Mouse (Mus musculus) neural tube, embryonic 14.5 days (tissue): ENCODE data around the gene Gls2. TPM values are rescaled to one million over a fixed set of nuclear protein-coding genes. Genes with fewer than 3 reads are reported as not detected.
"Not testable (repeated sequence)": the region's sequence is repeated elsewhere in the genome, so short reads cannot be mapped to it uniquely, and the experiment has no call there.

ENCODE experiments used
- ATAC-seq: fragments of 200-750 bp; cut with Nextera tagmentation; 2 replicates; pipeline ENCODE4 v1.8.0; 2017; ENCODE audit warnings: low read depth, mild to moderate bottlenecking, moderate TSS enrichment, moderate library complexity
- H3K27ac ChIP-seq: fragments of 300-500 bp; sonication (generic); 2 replicates; pipeline ENCODE4 v1.5.1; 2014; ENCODE audit warnings: low read depth, mild to moderate bottlenecking, control low read depth, low read length, moderate library complexity, mixed read lengths
- H3K27me3 ChIP-seq: fragments of 300-500 bp; sonication (generic); 2 replicates; pipeline ENCODE4 v1.6.1; 2014; ENCODE audit warnings: low read length; ENCODE audit not compliant: control insufficient read depth, insufficient read depth
- H3K36me3 ChIP-seq: fragments of 300-500 bp; sonication (generic); 2 replicates; pipeline ENCODE4 v1.6.1; 2014; ENCODE audit warnings: low read length, mixed read lengths; ENCODE audit not compliant: control insufficient read depth, insufficient read depth
- H3K4me1 ChIP-seq: fragments of 300-500 bp; sonication (generic); 2 replicates; pipeline ENCODE4 v1.6.1; 2014; ENCODE audit warnings: low read length; ENCODE audit not compliant: control insufficient read depth, insufficient read depth
- H3K4me2 ChIP-seq: fragments of 300-500 bp; sonication (generic); 2 replicates; pipeline ENCODE4 v1.6.1; 2014; ENCODE audit warnings: mild to moderate bottlenecking, low read depth, low read length, control low read depth
- H3K4me3 ChIP-seq: fragments of 300-500 bp; sonication (generic); 2 replicates; pipeline ENCODE4 v1.5.1; 2014; ENCODE audit warnings: low read depth, low read length, control low read depth, mixed read lengths
- H3K9ac ChIP-seq: fragments of 300-500 bp; sonication (generic); replicated peaks from 2 replicates; pipeline ENCODE4 v1.6.1; 2014; ENCODE audit warnings: low read depth, mild to moderate bottlenecking, control low read depth, low read length, mixed read lengths
- H3K9me3 ChIP-seq: fragments of 300-500 bp; sonication (generic); 2 replicates; pipeline ENCODE4 v1.6.1; 2016; ENCODE audit warnings: low read length; ENCODE audit not compliant: control insufficient read depth
- WGBS: fragments of 180-500 bp; shearing (Covaris S2); extraction: QIAGEN DNeasy Blood & Tissue Kit; methylation state at CpG from one replicate; pipeline ENCODE4 v1.1.7; 2014; 5-methylcytosine and 5-hydroxymethylcytosine counted together
- polyA plus RNA-seq: library from polyadenylated mRNA; unstranded; fragments of >200 nt; fragmentation: Nextera tagmentation; extraction: Ambion mirVana; gene quantifications from 2 replicates; pipeline ENCODE4 v1.2.1, GENCODE M21; 2014

Gene Gls2
- polyA plus RNA-seq, 1 experiment from 2014 or later = 2.8 TPM

DNA sequence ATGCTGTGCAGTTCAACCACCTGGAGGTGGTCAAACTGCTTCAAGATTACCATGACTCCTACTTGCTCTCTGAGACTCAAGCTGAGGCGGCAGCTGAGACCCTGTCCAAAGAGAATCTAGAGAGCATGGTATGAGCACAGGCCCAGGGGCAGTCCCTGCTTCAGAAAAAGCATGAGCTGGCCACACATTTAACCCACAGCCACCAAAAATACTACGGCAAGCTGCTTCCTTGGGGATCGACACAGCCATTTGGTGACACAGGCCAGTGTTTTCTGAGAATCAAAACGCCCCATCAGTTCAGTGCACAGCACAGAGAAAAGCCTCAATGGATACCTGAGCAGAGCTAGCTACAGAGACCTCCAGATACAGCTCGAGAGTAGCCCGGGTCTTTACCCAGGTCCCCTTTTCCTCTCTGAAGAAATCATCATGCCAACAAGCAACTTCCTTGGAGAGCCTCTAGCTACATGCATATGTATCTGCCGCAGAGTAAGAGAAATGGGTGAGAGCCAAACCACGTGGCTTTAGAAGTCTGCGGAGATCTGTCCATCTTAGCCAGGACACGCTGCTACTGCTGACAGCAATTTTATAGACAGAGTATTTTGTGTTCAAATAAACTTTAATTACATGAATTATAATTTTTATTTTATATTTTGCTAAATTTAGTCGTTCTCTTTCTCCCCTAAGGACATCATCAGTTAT, 15.2 kb downstream of the Gls2 start:
- Histone ChIP-seq H3K4me3 (no peak overlapping the region), H3K36me3 (no peaks in the 10 kb centered on the region), H3K4me2 (no peak overlapping the region), H3K27ac (no peak overlapping the region), H3K9me3 (no peaks in the 10 kb centered on the region), H3K4me1 (peaks cover 12% of the 10 kb centered on the region; the same call in 1 of the 2 replicates), H3K9ac (no peak overlapping the region), H3K27me3 (no peaks in the 10 kb centered on the region)
- WGBS = 95% methylated on average over 11 of the region's 11 CpGs
- ATAC-seq = no peak

DNA sequence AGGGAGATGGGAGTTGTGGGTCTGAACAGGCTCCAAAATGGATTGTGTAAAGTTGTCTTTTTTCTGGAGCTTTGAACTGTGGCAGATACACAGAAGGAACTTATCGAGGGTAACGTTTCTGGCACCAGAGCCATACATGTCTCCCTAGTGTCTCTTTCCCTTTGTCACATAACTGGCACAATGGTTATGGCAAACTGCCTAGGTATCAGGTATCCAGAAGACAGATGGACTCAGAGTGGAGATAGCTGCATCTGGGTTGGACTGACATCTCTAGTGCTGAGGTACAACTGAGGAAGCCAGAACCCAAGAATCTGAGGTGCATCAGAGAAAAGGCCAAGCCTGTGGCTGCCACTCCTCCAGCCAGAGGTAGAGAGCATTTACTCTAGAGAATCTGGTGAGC, 15.9 kb downstream of the Gls2 start:
- Histone ChIP-seq H3K4me2 (peak overlapping the region; percentile 88; the same call in 1 of the 2 replicates), H3K27ac (no peak overlapping the region), H3K36me3 (no peaks in the 10 kb centered on the region), H3K4me1 (peaks cover 12% of the 10 kb centered on the region; the same call in 1 of the 2 replicates), H3K4me3 (no peak overlapping the region), H3K9ac (no peak overlapping the region), H3K27me3 (no peaks in the 10 kb centered on the region), H3K9me3 (no peaks in the 10 kb centered on the region)
- no peak for ATAC-seq
- WGBS = 82% methylated on average over 2 of the region's 2 CpGs

- Histone ChIP-seq H3K9me3 (no peaks in the 10 kb centered on the region), H3K27me3 (no peaks in the 10 kb centered on the region), H3K4me2 (peak overlapping the region; percentile 88), H3K4me1 (peaks cover 12% of the 10 kb centered on the region; the same call in 1 of the 2 replicates), H3K27ac (no peak overlapping the region), H3K9ac (peak overlapping the region; percentile 62), H3K36me3 (no peaks in the 10 kb centered on the region), H3K4me3 (peak overlapping the region; percentile 54)
- ATAC-seq = 0 out of 2 replicates have a peak, but pooled peaks have one; percentile 22
- 26% methylated on average over 14 of the region's 14 CpGs for WGBS
Measured at GRCm38 (mm10) chr10:128210954-128211353, 16.7 kb downstream of the Gls2 start.

GRCm38 (mm10) chr10:128211390-128212108, 17.3 kb downstream of the Gls2 start, which contains the start of gene Spryd4:
Spryd4 (minus strand) TSS chr10:128211807.
- H3K4me3 ChIP-seq = peak within 1 kb of the TSS; percentile 54
- peak within 1 kb of the TSS; percentile 88 for H3K4me2 ChIP-seq
- H3K9me3 ChIP-seq = no peaks in the 10 kb centered on the region
- peak within 1 kb of the TSS; percentile 55 for H3K27ac ChIP-seq
- peak within 1 kb of the TSS; percentile 62 for H3K9ac ChIP-seq
- H3K4me1 ChIP-seq = peaks cover 12% of the 10 kb centered on the region; the same call in 1 of the 2 replicates
- H3K27me3 ChIP-seq = no peaks in the 10 kb centered on the region
- WGBS = under 1% methylated on average over 30 of the region's 30 CpGs
- no peaks in the 10 kb centered on the region for H3K36me3 ChIP-seq
- ATAC-seq = peak; percentile 94

GRCm38 (mm10) chr10:128212148-128212547, 17.9 kb downstream of the Gls2 start:
- Histone ChIP-seq H3K9ac (peak overlapping the region; percentile 28; the same call in 1 of the 2 replicates), H3K4me1 (peaks cover 12% of the 10 kb centered on the region; the same call in 1 of the 2 replicates)
- 54% methylated on average over 6 of the region's 6 CpGs for WGBS

GRCm38 (mm10) chr10:128212871-128213323, 18.6 kb downstream of the Gls2 start:
- H3K4me2 ChIP-seq = peak overlapping the region; percentile 52
- no peaks in the 10 kb centered on the region for H3K36me3 ChIP-seq
- peaks cover 12% of the 10 kb centered on the region; the same call in 1 of the 2 replicates for H3K4me1 ChIP-seq
- no peaks in the 10 kb centered on the region for H3K27me3 ChIP-seq
- 0 out of 2 replicates have a peak overlapping the region, but pooled peaks have one; percentile 33 for H3K9ac ChIP-seq
- no peak overlapping the region for H3K27ac ChIP-seq
- under 1% methylated on average over 18 of the region's 18 CpGs for WGBS
- peak overlapping the region; percentile 6; the same call in 1 of the 2 replicates for H3K4me3 ChIP-seq
- no peaks in the 10 kb centered on the region for H3K9me3 ChIP-seq
- ATAC-seq = no peak

More at GRCm38 (mm10) chr10:128212148-128212547, 17.9 kb downstream of the Gls2 start:
- Histone ChIP-seq H3K9me3 (no peaks in the 10 kb centered on the region), H3K4me3 (peak overlapping the region; percentile 54), H3K27me3 (no peaks in the 10 kb centered on the region), H3K27ac (peak overlapping the region; percentile 55; the same call in 1 of the 2 replicates), H3K4me2 (peak overlapping the region; percentile 88), H3K36me3 (no peaks in the 10 kb centered on the region)
- ATAC-seq = 0 out of 2 replicates have a peak, but pooled peaks have one; percentile 7

DNA sequence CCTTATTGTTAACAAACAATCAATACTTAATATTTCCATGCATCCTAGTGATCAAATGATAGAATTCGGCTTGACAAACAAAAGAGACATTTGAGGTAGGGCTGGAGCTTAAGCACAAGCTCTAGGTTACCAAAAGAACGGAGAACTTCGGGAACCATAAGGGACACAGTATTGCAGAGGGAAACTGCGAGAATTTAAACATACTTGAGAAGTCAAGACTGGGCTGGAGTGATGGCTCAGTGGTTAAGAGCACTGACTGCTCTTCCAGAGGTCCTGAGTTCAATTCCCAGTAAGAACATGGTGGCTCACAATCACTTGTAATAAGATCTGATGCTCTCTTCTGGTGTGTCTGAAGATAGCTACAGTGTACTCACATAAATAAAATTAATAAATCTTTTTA, 19.9 kb downstream of the Gls2 start:
- ATAC-seq, H3K4me2 ChIP-seq, H3K36me3 ChIP-seq, H3K9me3 ChIP-seq, H3K27ac ChIP-seq, H3K9ac ChIP-seq, H3K4me3 ChIP-seq, H3K27me3 ChIP-seq: not testable (repeated sequence)
- 92% methylated on average over 4 of the region's 4 CpGs for WGBS
- H3K4me1 ChIP-seq = peaks cover 12% of the 10 kb centered on the region; the same call in 1 of the 2 replicates

- 80% methylated on average over 5 of the region's 5 CpGs for WGBS
- ATAC-seq = no peak
- peaks cover 12% of the 10 kb centered on the region; the same call in 1 of the 2 replicates for H3K4me1 ChIP-seq
Measured at GRCm38 (mm10) chr10:128214981-128215380, 20.7 kb downstream of the Gls2 start.

More at GRCm38 (mm10) chr10:128214981-128215380, 20.7 kb downstream of the Gls2 start:
- no peaks in the 10 kb centered on the region for H3K36me3 ChIP-seq
- no peak overlapping the region for H3K4me3 ChIP-seq
- no peak overlapping the region for H3K27ac ChIP-seq
- no peak overlapping the region for H3K9ac ChIP-seq
- H3K27me3 ChIP-seq = no peaks in the 10 kb centered on the region
- H3K9me3 ChIP-seq = no peaks in the 10 kb centered on the region
- H3K4me2 ChIP-seq = no peak overlapping the region
